Mouse (Mus musculus): Measurements from ENCODE around the gene Cdc42bpa. TPM values are rescaled to one million over a fixed set of nuclear protein-coding genes. Genes with fewer than 3 reads are reported as not detected.

The Cdc42bpa gene
- polyA plus RNA-seq (2012; ENCODE audit: insufficient read depth, insufficient read length, missing spikeins), result 24.6 and 25.6 TPM in 2 replicates

- H3K4me3 ChIP-seq (ENCODE audit: insufficient read depth, low read depth, low read length), result peak within 1 kb of the TSS; percentile 74
- peak within 1 kb of the TSS; percentile 68 for H3K27ac ChIP-seq (replicated peaks; ENCODE audit: low read depth, low read length)
- no peaks in the 10 kb centered on the region; the same call in 1 of the 2 replicates for H3K4me1 ChIP-seq (ENCODE audit: control insufficient read depth, insufficient read depth, insufficient read length, low read length)
These were observed at the start of gene Cdc42bpa for GRCm38 (mm10) chr1:179959721-179960542. Gene Cdc42bpa (plus strand): TSS chr1:179960472.

- H3K4me3 ChIP-seq (ENCODE audit: insufficient read depth, low read depth, low read length), result no peak overlapping the region
- no peaks in the 10 kb centered on the region for H3K4me1 ChIP-seq (ENCODE audit: control insufficient read depth, insufficient read depth, insufficient read length, low read length)
- H3K27ac ChIP-seq (replicated peaks; ENCODE audit: low read depth, low read length), result no peak overlapping the region
These were observed 46.8 kb upstream of the Cdc42bpa start for GRCm38 (mm10) chr1:179913471-179913870.

GRCm38 (mm10) chr1:179917036-179917435 is 43.2 kb upstream of the Cdc42bpa start:
- H3K4me1 ChIP-seq (ENCODE audit: control insufficient read depth, insufficient read depth, insufficient read length, low read length), result no peaks in the 10 kb centered on the region
- no peak overlapping the region for H3K27ac ChIP-seq (replicated peaks; ENCODE audit: low read depth, low read length)
- no peak overlapping the region for H3K4me3 ChIP-seq (ENCODE audit: insufficient read depth, low read depth, low read length)

- H3K4me1 ChIP-seq (ENCODE audit: control insufficient read depth, insufficient read depth, insufficient read length, low read length), result no peaks in the 10 kb centered on the region
- H3K4me3 ChIP-seq (ENCODE audit: insufficient read depth, low read depth, low read length), result no peak overlapping the region
- H3K27ac ChIP-seq (replicated peaks; ENCODE audit: low read depth, low read length), result no peak overlapping the region
These were observed 42.8 kb upstream of the Cdc42bpa start for GRCm38 (mm10) chr1:179917481-179917880.

- H3K4me3 ChIP-seq (ENCODE audit: insufficient read depth, low read depth, low read length), result no peak overlapping the region
- H3K4me1 ChIP-seq (ENCODE audit: control insufficient read depth, insufficient read depth, insufficient read length, low read length), result no peaks in the 10 kb centered on the region
- H3K27ac ChIP-seq (replicated peaks; ENCODE audit: low read depth, low read length), result no peak overlapping the region
These were observed 40.4 kb upstream of the Cdc42bpa start for GRCm38 (mm10) chr1:179919656-179920436.

- Histone ChIP-seq H3K4me1 (ENCODE audit: control insufficient read depth, insufficient read depth, insufficient read length, low read length) (no peaks in the 10 kb centered on the region), H3K27ac (replicated peaks; ENCODE audit: low read depth, low read length) (no peak overlapping the region), H3K4me3 (ENCODE audit: insufficient read depth, low read depth, low read length) (no peak overlapping the region)
These were observed 36.4 kb upstream of the Cdc42bpa start for GRCm38 (mm10) chr1:179923661-179924405.

- Histone ChIP-seq H3K4me1 (ENCODE audit: control insufficient read depth, insufficient read depth, insufficient read length, low read length) (no peaks in the 10 kb centered on the region), H3K4me3 (ENCODE audit: insufficient read depth, low read depth, low read length) (no peak overlapping the region), H3K27ac (replicated peaks; ENCODE audit: low read depth, low read length) (no peak overlapping the region)
These were observed 34.0 kb upstream of the Cdc42bpa start for GRCm38 (mm10) chr1:179926240-179926639.

GRCm38 (mm10) chr1:179927102-179927501 is 33.2 kb upstream of the Cdc42bpa start:
- no peak overlapping the region for H3K4me3 ChIP-seq (ENCODE audit: insufficient read depth, low read depth, low read length)
- H3K27ac ChIP-seq (replicated peaks; ENCODE audit: low read depth, low read length), result no peak overlapping the region
- H3K4me1 ChIP-seq (ENCODE audit: control insufficient read depth, insufficient read depth, insufficient read length, low read length), result no peaks in the 10 kb centered on the region

GRCm38 (mm10) chr1:179928822-179929221 is 31.4 kb upstream of the Cdc42bpa start:
- Histone ChIP-seq H3K27ac (replicated peaks; ENCODE audit: low read depth, low read length) (no peak overlapping the region), H3K4me3 (ENCODE audit: insufficient read depth, low read depth, low read length) (no peak overlapping the region), H3K4me1 (ENCODE audit: control insufficient read depth, insufficient read depth, insufficient read length, low read length) (no peaks in the 10 kb centered on the region)

GRCm38 (mm10) chr1:179931247-179931646 is 29.0 kb upstream of the Cdc42bpa start:
- Histone ChIP-seq H3K27ac (replicated peaks; ENCODE audit: low read depth, low read length) (no peak overlapping the region), H3K4me1 (ENCODE audit: control insufficient read depth, insufficient read depth, insufficient read length, low read length) (peaks cover 6% of the 10 kb centered on the region), H3K4me3 (ENCODE audit: insufficient read depth, low read depth, low read length) (no peak overlapping the region)

GRCm38 (mm10) chr1:179934064-179934463 is 26.2 kb upstream of the Cdc42bpa start:
- Histone ChIP-seq H3K4me3 (ENCODE audit: insufficient read depth, low read depth, low read length) (no peak overlapping the region), H3K4me1 (ENCODE audit: control insufficient read depth, insufficient read depth, insufficient read length, low read length) (peaks cover 6% of the 10 kb centered on the region), H3K27ac (replicated peaks; ENCODE audit: low read depth, low read length) (peak overlapping the region; percentile 43)

- no peak overlapping the region for H3K4me3 ChIP-seq (ENCODE audit: insufficient read depth, low read depth, low read length)
- no peak overlapping the region for H3K27ac ChIP-seq (replicated peaks; ENCODE audit: low read depth, low read length)
- H3K4me1 ChIP-seq (ENCODE audit: control insufficient read depth, insufficient read depth, insufficient read length, low read length), result peaks cover 2% of the 10 kb centered on the region; the same call in 1 of the 2 replicates
These were observed 20.0 kb upstream of the Cdc42bpa start for GRCm38 (mm10) chr1:179940071-179940786.

GRCm38 (mm10) chr1:179940787-179941352 is 19.4 kb upstream of the Cdc42bpa start:
- H3K27ac ChIP-seq (replicated peaks; ENCODE audit: low read depth, low read length), result no peak overlapping the region

GRCm38 (mm10) chr1:179945017-179945416 is 15.3 kb upstream of the Cdc42bpa start:
- no peak overlapping the region for H3K27ac ChIP-seq (replicated peaks; ENCODE audit: low read depth, low read length)
- no peak overlapping the region for H3K4me3 ChIP-seq (ENCODE audit: insufficient read depth, low read depth, low read length)
- H3K4me1 ChIP-seq (ENCODE audit: control insufficient read depth, insufficient read depth, insufficient read length, low read length), result no peaks in the 10 kb centered on the region

More at GRCm38 (mm10) chr1:179940787-179941352, 19.4 kb upstream of the Cdc42bpa start:
- H3K4me3 ChIP-seq (ENCODE audit: insufficient read depth, low read depth, low read length), result no peak overlapping the region
- peaks cover 2% of the 10 kb centered on the region; the same call in 1 of the 2 replicates for H3K4me1 ChIP-seq (ENCODE audit: control insufficient read depth, insufficient read depth, insufficient read length, low read length)

All from brown adipose tissue, adult 24 weeks (tissue).